Mouse (Mus musculus) CH12.LX (cell line): ENCODE data around the gene Ntng1. TPM values are rescaled to one million over a fixed set of nuclear protein-coding genes. Genes with fewer than 3 reads are reported as not detected.

Experiments
- DNase-seq: peaks from one replicate; pipeline ENCODE4 v3.0.0-alpha.2; 2013; ENCODE audit errors: extremely low read depth
- H3K27ac ChIP-seq: 2 replicates; pipeline ENCODE4 v1.5.1; 2012; ENCODE audit warnings: low read depth, mild to moderate bottlenecking, control low read depth, moderate library complexity; ENCODE audit not compliant: insufficient read depth
- H3K27me3 ChIP-seq: replicated peaks from 2 replicates; pipeline ENCODE3; 2012; ENCODE audit warnings: inconsistent platforms
- H3K36me3 ChIP-seq, 2 experiments: replicated peaks in 1 of 2; 2 replicates each; pipeline versions ENCODE3 to v1.6.1; 2012; ENCODE audit warnings: inconsistent platforms in 1 of 2, low read length in 1 of 2, mild to moderate bottlenecking in 1 of 2, mixed read lengths in 1 of 2, moderate library complexity in 1 of 2; ENCODE audit not compliant: control insufficient read depth in 1 of 2, insufficient read depth in 1 of 2
- H3K4me1 ChIP-seq, 2 experiments: 2 replicates each; pipeline ENCODE4 v1.6.1; 2012; ENCODE audit warnings: inconsistent platforms in 1 of 2, moderate library complexity in 1 of 2; ENCODE audit not compliant: insufficient read depth in 2 of 2, control insufficient read depth in 1 of 2
- H3K4me2 ChIP-seq: 2 replicates; pipeline ENCODE4 v1.6.1; 2012; ENCODE audit warnings: low read depth, mild to moderate bottlenecking, control low read depth; ENCODE audit not compliant: poor library complexity, insufficient read depth, severe bottlenecking
- H3K4me3 ChIP-seq, 3 experiments: fragments of 150-350 bp in 1 of 3; sonication (generic) in 1 of 3; replicated peaks in 1 of 3; 2 replicates each; pipeline versions ENCODE3 to v1.5.1; 2011 to 2012; ENCODE audit warnings: low read depth in 2 of 3, low read length in 2 of 3, mild to moderate bottlenecking in 2 of 3, moderate library complexity in 2 of 3, control low read depth in 1 of 3, improper control_type of control experiment in 1 of 3, inconsistent platforms in 1 of 3, mixed read lengths in 1 of 3; ENCODE audit not compliant: poor library complexity in 1 of 3
- H3K79me2 ChIP-seq: replicated peaks from 2 replicates; pipeline ENCODE4 v1.6.1; 2012; ENCODE audit warnings: mild to moderate bottlenecking, moderate library complexity; ENCODE audit not compliant: control insufficient read depth, poor library complexity, insufficient read depth, severe bottlenecking; ENCODE audit errors: extremely low read depth
- H3K9ac ChIP-seq: 2 replicates; pipeline ENCODE4 v1.6.1; 2012; ENCODE audit warnings: low read depth, mild to moderate bottlenecking, control low read depth, moderate library complexity; ENCODE audit not compliant: insufficient read depth
- H3K9me3 ChIP-seq: replicated peaks from 2 replicates; pipeline ENCODE3; 2012; ENCODE audit warnings: low read length, inconsistent platforms, mixed read lengths
- BHLHE40 ChIP-seq: IDR thresholded peaks from 2 replicates; pipeline ENCODE4 v1.6.1; 2011; ENCODE audit warnings: mild to moderate bottlenecking, low read depth, low read length, improper control_type of control experiment
- ELF1 ChIP-seq: IDR thresholded peaks from 2 replicates; pipeline ENCODE4 v1.6.1; 2014; ENCODE audit warnings: low read depth, mild to moderate bottlenecking, inconsistent platforms, low read length, improper control_type of control experiment
- GABPA ChIP-seq: IDR thresholded peaks from 2 replicates; pipeline ENCODE4 v1.6.1; 2012; ENCODE audit warnings: low read depth, low read length, improper control_type of control experiment, inconsistent platforms; ENCODE audit not compliant: insufficient replicate concordance
- HCFC1 ChIP-seq: IDR thresholded peaks from 2 replicates; pipeline ENCODE4 v1.6.1; 2012; ENCODE audit warnings: low read depth, mild to moderate bottlenecking, inconsistent platforms, low read length, improper control_type of control experiment
- JUND ChIP-seq: conservative IDR thresholded peaks from 2 replicates; pipeline ENCODE4 v1.6.1; 2011; ENCODE audit warnings: low read depth, low read length, improper control_type of control experiment
- KAT2A ChIP-seq: IDR thresholded peaks from 2 replicates; pipeline ENCODE4 v1.6.1; 2012; ENCODE audit warnings: low read length, improper control_type of control experiment, inconsistent platforms; ENCODE audit not compliant: insufficient replicate concordance
- MXI1 ChIP-seq: IDR thresholded peaks from 2 replicates; pipeline ENCODE4 v1.6.1; 2011; ENCODE audit warnings: mild to moderate bottlenecking, low read depth, low read length, improper control_type of control experiment
- PAX5 ChIP-seq: IDR thresholded peaks from 2 replicates; pipeline ENCODE4 v1.6.1; 2012; ENCODE audit warnings: low read length, inconsistent platforms, mixed read lengths
- RAD21 ChIP-seq: IDR thresholded peaks from 2 replicates; pipeline ENCODE4 v1.6.1; 2011; ENCODE audit warnings: low read depth, mild to moderate bottlenecking, low read length, improper control_type of control experiment, moderate library complexity
- TBP ChIP-seq: conservative IDR thresholded peaks from 2 replicates; pipeline ENCODE4 v1.6.1; 2011; ENCODE audit warnings: low read depth, low read length, improper control_type of control experiment
- USF1 ChIP-seq: IDR thresholded peaks from 2 replicates; pipeline ENCODE4 v1.6.1; 2014; ENCODE audit warnings: low read depth, mild to moderate bottlenecking, inconsistent platforms, low read length, improper control_type of control experiment
- USF2 ChIP-seq: conservative IDR thresholded peaks from 2 replicates; pipeline ENCODE4 v1.6.1; 2011; ENCODE audit warnings: low read depth, low read length, improper control_type of control experiment
- ZC3H11A ChIP-seq: IDR thresholded peaks from 2 replicates; pipeline ENCODE4 v1.6.1; 2012; ENCODE audit warnings: low read depth, mild to moderate bottlenecking, inconsistent platforms, low read length, improper control_type of control experiment
- ZKSCAN1 ChIP-seq: IDR thresholded peaks from 2 replicates; pipeline ENCODE4 v1.6.1; 2012; ENCODE audit warnings: low read depth, inconsistent platforms, low read length, improper control_type of control experiment, borderline replicate concordance
- ZNF384 ChIP-seq: IDR thresholded peaks from 2 replicates; pipeline ENCODE4 v1.6.1; 2012; ENCODE audit warnings: low read depth, low read length, improper control_type of control experiment, inconsistent platforms
- dilution Hi-C: fragments of 300-500 bp; cut with MboI; formaldehyde crosslinking; loops from 2 replicates; pipeline ENCODE4 v1.14.3; 2020; ENCODE audit warnings: low sequenced_read_pairs; ENCODE audit not compliant: extremely low pct_unique_long_range_greater_than_20kb, extremely low pct_ligation_motif_present
- in situ Hi-C: fragments of 300-500 bp; cut with MboI; formaldehyde crosslinking; loops from 3 replicates; pipeline ENCODE4 v1.14.3; 2019; ENCODE audit warnings: low sequenced_read_pairs, low pct_ligation_motif_present, low pct_unique_long_range_greater_than_20kb, mixed read lengths
- polyA plus RNA-seq: library from polyadenylated mRNA; unstranded; fragments of >175 nt; gene quantifications from 2 replicates; pipeline ENCODE4 v1.2.1, GENCODE M21; 2012; ENCODE audit warnings: low read depth; ENCODE audit not compliant: insufficient read length
- total RNA-seq, 2 experiments: library from RNA; depleted of rRNA; stranded (reverse); fragments of 300-350 nt in 1 of 2; fragments of >200 nt in 1 of 2; gene quantifications; 2 replicates each; pipeline ENCODE4 v1.2.3; 2012 to 2014

Gene Ntng1
- total and polyA plus RNA-seq, 3 experiments = not detected

DNA sequence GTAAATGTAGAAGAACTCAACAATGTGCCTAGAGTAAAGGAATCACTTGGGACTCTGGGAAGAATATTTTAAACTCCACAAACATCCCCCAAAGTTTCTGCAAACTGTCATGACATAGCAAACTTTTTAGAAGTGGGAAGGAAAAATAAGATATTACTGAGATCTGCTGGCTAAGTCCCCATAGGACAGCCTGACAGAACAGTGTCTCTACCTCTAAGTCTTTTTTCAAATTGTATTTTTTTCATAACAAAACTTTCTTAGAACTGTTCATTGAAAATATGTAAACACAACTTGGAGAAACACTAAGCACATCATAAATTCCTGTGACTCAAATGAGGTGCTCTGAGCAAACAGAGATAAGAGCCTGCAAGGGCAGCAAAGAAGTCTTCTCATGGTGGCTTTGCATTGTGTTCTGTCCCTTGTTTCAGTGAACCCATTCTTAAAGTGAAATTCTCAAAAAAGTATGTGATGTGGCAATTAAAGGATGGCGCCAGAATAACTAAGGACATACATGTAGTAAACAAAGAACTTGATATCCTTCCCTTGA lies 100.1 kb downstream of the Ntng1 start:
- Histone ChIP-seq H3K79me2 (no peaks in the 10 kb centered on the region), H3K4me2 (no peak overlapping the region), H3K9me3 (peaks cover 25% of the 10 kb centered on the region), H3K27me3 (no peaks in the 10 kb centered on the region), H3K4me1 (no peaks in the 10 kb centered on the region), H3K4me3 (no peak overlapping the region), H3K36me3 (no peaks in the 10 kb centered on the region), H3K9ac (no peak overlapping the region), H3K27ac (no peak overlapping the region)
- TF ChIP-seq USF1 (no peak), RAD21 (no peak)
- no peak for DNase-seq
- dilution Hi-C loops (no loop called here), in situ Hi-C loops (no loop called here)

DNA sequence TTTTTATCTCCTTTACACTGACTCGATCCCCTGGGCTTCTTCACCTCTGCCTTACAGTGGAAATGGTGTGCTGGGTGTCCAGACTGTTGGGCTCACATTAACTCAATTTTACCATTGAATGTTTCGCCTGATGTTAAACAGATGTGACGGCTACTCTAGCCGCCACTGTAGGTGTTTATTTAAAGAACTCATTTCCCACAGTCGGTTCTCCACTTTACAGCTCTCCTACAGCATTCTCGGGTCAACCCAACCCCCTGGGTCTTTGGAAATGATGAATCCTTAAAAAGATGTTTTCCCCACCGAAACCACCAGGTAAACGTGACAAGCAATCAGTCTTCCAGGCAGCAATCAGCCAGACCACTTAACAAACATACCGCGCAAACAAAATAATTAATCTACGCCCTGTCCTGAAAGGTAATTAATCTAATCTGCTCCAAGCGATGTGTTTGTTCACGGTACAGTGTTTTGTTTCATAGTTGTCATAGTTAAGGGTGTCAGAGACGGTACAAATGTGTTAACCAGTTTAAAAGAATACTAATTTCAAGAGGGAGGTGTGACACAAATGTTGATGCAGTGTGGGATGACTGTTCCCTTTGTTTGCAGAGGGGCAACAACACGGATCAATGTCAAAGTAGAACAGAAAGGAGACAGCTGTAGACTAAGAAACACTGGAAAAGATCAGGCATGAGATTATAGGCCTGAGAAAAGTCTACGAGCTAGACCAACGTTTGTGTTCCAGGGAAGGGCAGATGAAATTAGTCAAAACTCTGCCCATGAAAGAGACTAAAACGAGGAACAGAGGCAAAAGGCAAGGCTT lies 120.8 kb downstream of the Ntng1 start:
- H3K4me3 ChIP-seq = no peak overlapping the region
- dilution Hi-C loops = no loop called here
- no peak overlapping the region for H3K4me2 ChIP-seq
- in situ Hi-C loops = no loop called here
- no peaks in the 10 kb centered on the region for H3K36me3 ChIP-seq
- H3K4me1 ChIP-seq = no peaks in the 10 kb centered on the region
- TF ChIP-seq ELF1 (no peak), TBP (no peak), USF1 (no peak), ZC3H11A (no peak), ZKSCAN1 (no peak)
- no peaks in the 10 kb centered on the region for H3K27me3 ChIP-seq
- DNase-seq = no peak
- H3K79me2 ChIP-seq = no peaks in the 10 kb centered on the region
- H3K27ac ChIP-seq = no peak overlapping the region
- no peak overlapping the region for H3K9ac ChIP-seq
- H3K9me3 ChIP-seq = peaks cover 44% of the 10 kb centered on the region

DNA sequence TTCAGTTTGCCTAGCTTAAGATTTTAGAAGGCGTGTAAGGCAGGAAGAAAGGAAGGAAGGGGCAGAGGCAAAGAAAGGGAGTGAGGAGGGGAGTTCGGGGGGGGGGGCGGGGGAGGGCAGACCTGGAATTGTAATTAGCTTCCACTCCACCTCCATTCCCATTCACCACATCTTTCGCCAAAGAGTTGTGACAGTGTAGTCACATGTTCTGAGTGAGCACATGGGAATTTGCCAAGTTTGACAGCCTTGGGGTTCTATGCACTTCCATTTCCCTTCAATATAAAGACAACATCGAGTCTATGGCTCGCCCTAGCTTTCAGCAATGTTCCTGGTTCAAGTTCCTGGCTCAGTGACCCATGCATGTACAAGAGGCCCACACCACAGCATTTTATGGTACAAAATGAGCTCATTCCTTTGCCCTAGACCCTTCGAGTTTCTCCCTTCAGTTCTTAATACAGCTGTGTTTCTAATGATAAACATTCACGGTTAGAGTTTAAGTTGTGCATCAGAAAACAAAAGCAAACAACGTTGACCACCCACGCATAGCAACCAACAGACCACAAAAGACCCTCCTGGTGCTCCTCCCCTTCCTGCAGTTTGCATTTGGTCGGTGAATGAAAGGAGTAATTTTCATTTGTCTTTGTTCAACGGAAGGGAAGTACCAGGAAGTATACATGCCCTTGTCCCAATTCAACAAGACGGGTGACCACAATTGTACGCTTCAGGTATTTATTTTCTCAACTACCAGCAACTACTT lies 132.8 kb downstream of the Ntng1 start:
- Histone ChIP-seq H3K4me1 (no peaks in the 10 kb centered on the region), H3K9me3 (peaks cover 43% of the 10 kb centered on the region), H3K27ac (no peak overlapping the region), H3K4me2 (no peak overlapping the region), H3K79me2 (no peaks in the 10 kb centered on the region), H3K9ac (no peak overlapping the region), H3K27me3 (no peaks in the 10 kb centered on the region), H3K4me3 (no peak overlapping the region), H3K36me3 (no peaks in the 10 kb centered on the region)
- in situ Hi-C loops = no loop called here
- dilution Hi-C loops = no loop called here
- TF ChIP-seq PAX5 (no peak), USF2 (no peak), GABPA (no peak), JUND (no peak), MXI1 (no peak), HCFC1 (no peak), ZNF384 (no peak), BHLHE40 (no peak), ZKSCAN1 (no peak), KAT2A (no peak)
- no peak for DNase-seq
